Mouse (Mus musculus) hindbrain, embryonic 15.5 days (tissue): ENCODE data around the gene Zswim8. TPM values are rescaled to one million over a fixed set of nuclear protein-coding genes. Genes with fewer than 3 reads are reported as not detected.

Experiments used
- ATAC-seq: fragments of 200-750 bp; cut with Nextera tagmentation; 2 replicates; pipeline ENCODE4 v1.8.0; 2017; ENCODE audit warnings: low read depth, moderate number of reproducible peaks, moderate TSS enrichment; ENCODE audit not compliant: low FRiP score
- H3K27ac ChIP-seq: fragments of 300-500 bp; sonication (generic); replicated peaks from 2 replicates; pipeline ENCODE4 v1.5.1; 2015; ENCODE audit warnings: mild to moderate bottlenecking, inconsistent platforms
- H3K27me3 ChIP-seq: fragments of 300-500 bp; sonication (generic); 2 replicates; pipeline ENCODE4 v1.6.1; 2015; ENCODE audit warnings: control low read depth, inconsistent platforms
- H3K36me3 ChIP-seq: fragments of 300-500 bp; sonication (generic); 2 replicates; pipeline ENCODE4 v1.6.1; 2015; ENCODE audit warnings: control low read depth, inconsistent platforms
- H3K4me1 ChIP-seq: fragments of 300-500 bp; sonication (generic); replicated peaks from 2 replicates; pipeline ENCODE4 v1.6.1; 2015; ENCODE audit warnings: control low read depth, inconsistent platforms
- H3K4me2 ChIP-seq: fragments of 300-500 bp; sonication (generic); 2 replicates; pipeline ENCODE4 v1.6.1; 2015; ENCODE audit warnings: moderate library complexity, mild to moderate bottlenecking, inconsistent platforms
- H3K4me3 ChIP-seq: fragments of 300-500 bp; sonication (generic); 2 replicates; pipeline ENCODE4 v1.5.1; 2015; ENCODE audit warnings: mild to moderate bottlenecking, inconsistent platforms
- H3K9ac ChIP-seq: fragments of 300-500 bp; sonication (generic); 2 replicates; pipeline ENCODE4 v1.6.1; 2015; ENCODE audit warnings: inconsistent platforms
- H3K9me3 ChIP-seq: fragments of 300-500 bp; sonication (generic); 2 replicates; pipeline ENCODE4 v1.6.1; 2016; ENCODE audit warnings: control low read depth, inconsistent platforms
- WGBS: fragments of 180-500 bp; shearing (Covaris S2); methylation state at CpG from one replicate; pipeline ENCODE4 v1.1.7; 2015; 5-methylcytosine and 5-hydroxymethylcytosine counted together
- microRNA-seq: library from miRNA; unstranded; fragments of <30 nt; microRNA quantifications from one replicate; pipeline ENCODE4, GENCODE M21; 2016
- polyA plus RNA-seq: library from polyadenylated mRNA; unstranded; fragments of >200 nt; fragmentation: Nextera tagmentation; extraction: Ambion mirVana; gene quantifications from 2 replicates; pipeline ENCODE4 v1.2.1, GENCODE M21; 2015

The Zswim8 gene
- polyA plus RNA-seq, 1 experiment from 2014 or later, result 46.9 TPM

- Histone ChIP-seq H3K9ac (no peak overlapping the region), H3K27ac (no peak overlapping the region), H3K4me2 (no peak overlapping the region), H3K4me3 (no peak overlapping the region), H3K4me1 (no peaks in the 10 kb centered on the region), H3K27me3 (no peaks in the 10 kb centered on the region), H3K9me3 (no peaks in the 10 kb centered on the region), H3K36me3 (peaks cover 51% of the 10 kb centered on the region)
- ATAC-seq, result no peak
- WGBS, result 90% methylated on average over 5 of the region's 5 CpGs
Observed at GRCm38 (mm10) chr14:20764942-20765341, 57.6 kb downstream of the Zswim8 start.

- H3K27ac ChIP-seq, result 0 out of 2 replicates have a peak overlapping the region, but pooled peaks have one; percentile 10
- peak; percentile 78 for ATAC-seq
- WGBS, result 34% methylated on average over 12 of the region's 12 CpGs
- H3K4me3 ChIP-seq, result no peak overlapping the region
- no peaks in the 10 kb centered on the region for H3K4me1 ChIP-seq
- peaks cover 47% of the 10 kb centered on the region for H3K36me3 ChIP-seq
- no peak overlapping the region for H3K9ac ChIP-seq
- no peaks in the 10 kb centered on the region for H3K9me3 ChIP-seq
- no peaks in the 10 kb centered on the region for H3K27me3 ChIP-seq
- no peak overlapping the region for H3K4me2 ChIP-seq
Observed at GRCm38 (mm10) chr14:20765642-20766258, 58.4 kb downstream of the Zswim8 start.

- no peak overlapping the region for H3K9ac ChIP-seq
- no peak overlapping the region for H3K4me3 ChIP-seq
- no peaks in the 10 kb centered on the region for H3K27me3 ChIP-seq
- no peak overlapping the region for H3K4me2 ChIP-seq
- 95% methylated on average over 7 of the region's 7 CpGs for WGBS
- no peaks in the 10 kb centered on the region for H3K4me1 ChIP-seq
- H3K36me3 ChIP-seq, result peaks cover 45% of the 10 kb centered on the region
- H3K9me3 ChIP-seq, result no peaks in the 10 kb centered on the region
- no peak overlapping the region for H3K27ac ChIP-seq
- no peak for ATAC-seq
Observed at GRCm38 (mm10) chr14:20767936-20768335, 60.6 kb downstream of the Zswim8 start.

GRCm38 (mm10) chr14:20768581-20768980 lies 61.2 kb downstream of the Zswim8 start:
- H3K9ac ChIP-seq, result no peak overlapping the region
- H3K9me3 ChIP-seq, result no peaks in the 10 kb centered on the region
- H3K4me1 ChIP-seq, result peaks cover 4% of the 10 kb centered on the region
- H3K4me3 ChIP-seq, result no peak overlapping the region
- H3K36me3 ChIP-seq, result peaks cover 41% of the 10 kb centered on the region
- no peak for ATAC-seq
- 75% methylated on average over 5 of the region's 5 CpGs for WGBS
- H3K4me2 ChIP-seq, result no peak overlapping the region
- no peak overlapping the region for H3K27ac ChIP-seq
- no peaks in the 10 kb centered on the region for H3K27me3 ChIP-seq

- Histone ChIP-seq H3K4me1 (peaks cover 18% of the 10 kb centered on the region), H3K9me3 (no peaks in the 10 kb centered on the region), H3K27me3 (no peaks in the 10 kb centered on the region), H3K4me3 (no peak overlapping the region), H3K4me2 (no peak overlapping the region), H3K36me3 (peaks cover 23% of the 10 kb centered on the region), H3K9ac (no peak overlapping the region), H3K27ac (no peak overlapping the region)
- 90% methylated on average over 3 of the region's 3 CpGs for WGBS
- no peak for ATAC-seq
Observed at GRCm38 (mm10) chr14:20771941-20772340, 64.6 kb downstream of the Zswim8 start.

GRCm38 (mm10) chr14:20772808-20773207 lies 65.5 kb downstream of the Zswim8 start:
- Histone ChIP-seq H3K36me3 (peaks cover 29% of the 10 kb centered on the region), H3K27me3 (no peaks in the 10 kb centered on the region), H3K4me2 (no peak overlapping the region), H3K4me1 (peaks cover 18% of the 10 kb centered on the region), H3K9ac (no peak overlapping the region), H3K4me3 (no peak overlapping the region), H3K9me3 (no peaks in the 10 kb centered on the region), H3K27ac (no peak overlapping the region)
- no peak for ATAC-seq
- WGBS, result 80% methylated on average over 6 of the region's 6 CpGs

Small RNA genes lying within 50 kb of the gene (microRNA-seq; reads per million reads assigned to microRNA genes)
- 0.87 reads per million for gene Mir6946

Other genes starting within 250 kb of the Zswim8 start
- 15.8 and 20.6 TPM in 2 replicates for gene Anxa7, start 227.4 kb upstream of the Zswim8 start, polyA plus RNA-seq
- 0.39 and 0.67 TPM in 2 replicates for gene Mss51, start 210.7 kb upstream of the Zswim8 start, polyA plus RNA-seq
- gene Ppp3cb, start 161.0 kb upstream of the Zswim8 start, polyA plus RNA-seq, result 86.6 and 90.7 TPM in 2 replicates
- gene Usp54, start 66.5 kb upstream of the Zswim8 start, polyA plus RNA-seq, result 10.3 and 11.2 TPM in 2 replicates
- gene Myoz1, start 51.0 kb upstream of the Zswim8 start, polyA plus RNA-seq, result 0.25 TPM in 1 of 2 replicates, not detected in the other
- 0.13 and 0.14 TPM in 2 replicates for gene Synpo2l, start 39.2 kb upstream of the Zswim8 start, polyA plus RNA-seq
- gene Sec24c, start 33.2 kb upstream of the Zswim8 start, polyA plus RNA-seq, result 89.5 and 101 TPM in 2 replicates
- gene Fut11, start 12.6 kb upstream of the Zswim8 start, polyA plus RNA-seq, result 29.8 and 30.4 TPM in 2 replicates
- 172 and 184 TPM in 2 replicates for gene Chchd1, start 4.5 kb upstream of the Zswim8 start, polyA plus RNA-seq
- gene Ndst2, start 27.0 kb downstream of the Zswim8 start, polyA plus RNA-seq, result 18.6 and 19.9 TPM in 2 replicates
- gene Camk2g, start 86.5 kb downstream of the Zswim8 start, polyA plus RNA-seq, result 161 and 183 TPM in 2 replicates
- 0.21 and 0.26 TPM in 2 replicates for gene Plau, start 129.1 kb downstream of the Zswim8 start, polyA plus RNA-seq
- gene Vcl, start 221.8 kb downstream of the Zswim8 start, polyA plus RNA-seq, result 15.5 and 16.2 TPM in 2 replicates